8 mouse cellular contexts compared by ENCODE assay signal in genomic region chr16:77328628-77329159, GRCm38 (mm10).
A peak's percentile ranks its signal among the peaks of the same experiment; 100 is the strongest.
DNase-seq lines count a peak whose midpoint lies in the region; ATAC-seq lines count a peak whose summit lies in the region.

No protein-coding gene starts in this region.

- peak overlapping the region; percentile 55 for H3K4me3 ChIP-seq in kidney, embryonic 15.5 days (replicated peaks)
- peak overlapping the region; percentile 65 for H3K4me3 ChIP-seq in embryonic facial prominence, embryonic 14.5 days (ENCODE audit: low read depth, low read length)
- peak overlapping the region; percentile 48 for H3K4me3 ChIP-seq in intestine, embryonic 15.5 days (replicated peaks)
- H3K4me3 ChIP-seq in midbrain, embryonic 16.5 days (ENCODE audit: low read depth, low read length) = peak overlapping the region; percentile 34

- ATAC-seq in kidney, embryonic 15.5 days (replicated peaks; ENCODE audit: low FRiP score) = no peak; the same call in 1 of the 2 replicates
- ATAC-seq in embryonic facial prominence, embryonic 14.5 days (ENCODE audit: low read depth) = peak; percentile 27
- no peak; the same call in 1 of the 2 replicates for ATAC-seq in intestine, embryonic 15.5 days
- peak; percentile 69 for ATAC-seq in midbrain, embryonic 16.5 days

- no peaks in the 10 kb centered on the region for H3K9me3 ChIP-seq in kidney, embryonic 15.5 days (replicated peaks)
- no peaks in the 10 kb centered on the region for H3K9me3 ChIP-seq in embryonic facial prominence, embryonic 14.5 days (ENCODE audit: control insufficient read depth, low read length)
- no peaks in the 10 kb centered on the region for H3K9me3 ChIP-seq in intestine, embryonic 15.5 days
- no peaks in the 10 kb centered on the region for H3K9me3 ChIP-seq in midbrain, embryonic 16.5 days (replicated peaks; ENCODE audit: control insufficient read depth, low read length, poor library complexity, severe bottlenecking)

- peak overlapping the region; percentile 59 for H3K4me2 ChIP-seq in kidney, embryonic 15.5 days
- H3K4me2 ChIP-seq in embryonic facial prominence, embryonic 14.5 days (ENCODE audit: low read depth, low read length) = peak overlapping the region; percentile 76
- peak overlapping the region; percentile 63 for H3K4me2 ChIP-seq in intestine, embryonic 15.5 days (replicated peaks)
- H3K4me2 ChIP-seq in midbrain, embryonic 16.5 days (ENCODE audit: low read length) = peak overlapping the region; percentile 60

- DNase-seq in kidney, adult 11 months = no peak
- DNase-seq in embryonic facial prominence, embryonic 14.5 days (ENCODE audit: low spot score) = no peak
- no peak for DNase-seq in spleen, postnatal 4 days (ENCODE audit: low spot score in 2 of 2)
- no peak for DNase-seq in cerebellum, postnatal 10 days
- no peak for DNase-seq in cerebellum, adult 11-12 months

- 0 out of 2 replicates have a peak, but pooled peaks cover 6% of the 10 kb centered on the region for H3K4me1 ChIP-seq in kidney, embryonic 15.5 days
- H3K4me1 ChIP-seq in embryonic facial prominence, embryonic 14.5 days (ENCODE audit: control insufficient read depth, insufficient read depth, low read length) = 0 out of 2 replicates have a peak, but pooled peaks cover 9% of the 10 kb centered on the region
- H3K4me1 ChIP-seq in intestine, embryonic 15.5 days (replicated peaks) = no peaks in the 10 kb centered on the region
- H3K4me1 ChIP-seq in midbrain, embryonic 16.5 days (ENCODE audit: control insufficient read depth, insufficient read depth, low read length) = peaks cover 21% of the 10 kb centered on the region

- H3K27me3 ChIP-seq in kidney, embryonic 15.5 days = no peaks in the 10 kb centered on the region
- H3K27me3 ChIP-seq in embryonic facial prominence, embryonic 14.5 days (replicated peaks; ENCODE audit: control insufficient read depth, insufficient read depth, low read length) = no peaks in the 10 kb centered on the region
- no peaks in the 10 kb centered on the region for H3K27me3 ChIP-seq in intestine, embryonic 15.5 days (replicated peaks)
- no peaks in the 10 kb centered on the region for H3K27me3 ChIP-seq in midbrain, embryonic 16.5 days (ENCODE audit: control insufficient read depth, insufficient read depth, low read depth, low read length)

- peak overlapping the region; percentile 50; the same call in 1 of the 2 replicates for H3K9ac ChIP-seq in kidney, embryonic 15.5 days
- peak overlapping the region; percentile 85 for H3K9ac ChIP-seq in embryonic facial prominence, embryonic 14.5 days (ENCODE audit: low read depth, low read length)
- peak overlapping the region; percentile 62 for H3K9ac ChIP-seq in intestine, embryonic 15.5 days
- H3K9ac ChIP-seq in midbrain, embryonic 16.5 days (ENCODE audit: low read depth, low read length) = peak overlapping the region; percentile 55; the same call in 1 of the 2 replicates

- peak overlapping the region; percentile 95 for H3K27ac ChIP-seq in kidney, embryonic 15.5 days
- peak overlapping the region; percentile 99 for H3K27ac ChIP-seq in embryonic facial prominence, embryonic 14.5 days (replicated peaks; ENCODE audit: low read depth, low read length)
- peak overlapping the region; percentile 95 for H3K27ac ChIP-seq in intestine, embryonic 15.5 days
- peak overlapping the region; percentile 80 for H3K27ac ChIP-seq in midbrain, embryonic 16.5 days (ENCODE audit: low read length)

- WGBS in kidney, embryonic 15.5 days = 27% methylated on average over 6 of the region's 6 CpGs
- 21% methylated on average over 6 of the region's 6 CpGs for whole genome bisulfite sequencing in embryonic facial prominence, embryonic 14.5 days
- WGBS in intestine, embryonic 15.5 days = 34% methylated on average over 6 of the region's 6 CpGs
- 15% methylated on average over 6 of the region's 6 CpGs for WGBS in midbrain, embryonic 16.5 days

- H3K36me3 ChIP-seq in kidney, embryonic 15.5 days = 0 out of 2 replicates have a peak, but pooled peaks cover 2% of the 10 kb centered on the region
- peaks cover 5% of the 10 kb centered on the region; the same call in 1 of the 2 replicates for H3K36me3 ChIP-seq in embryonic facial prominence, embryonic 14.5 days (ENCODE audit: control insufficient read depth, insufficient read depth, low read length)
- no peaks in the 10 kb centered on the region for H3K36me3 ChIP-seq in intestine, embryonic 15.5 days
- H3K36me3 ChIP-seq in midbrain, embryonic 16.5 days (ENCODE audit: control insufficient read depth, insufficient read depth, low read length) = no peaks in the 10 kb centered on the region

Comparison
In these comparisons a context has a peak if more than half of its experiments do, and no peak if none do; other contexts are left out.
1. ATAC-seq: peak in embryonic facial prominence, embryonic 14.5 days (single experiment) and midbrain, embryonic 16.5 days (single experiment); none in kidney, embryonic 15.5 days (single experiment) and intestine, embryonic 15.5 days (single experiment).
2. Peak in every context shown above with its lines, with median percentiles within 50 percentile points of each other: H3K27ac ChIP-seq, H3K4me2 ChIP-seq, H3K4me3 ChIP-seq and H3K9ac ChIP-seq.